Mouse (Mus musculus) liver (tissue): ENCODE results near the gene Ccdc28a.

Experiments used
- DNase-seq: peaks from one replicate; pipeline ENCODE4 v3.0.0-alpha.2; 2020; ENCODE audit warnings: mixed read lengths

The Ccdc28a gene

GRCm38 (mm10) chr10:18234560-18235401 is at the start of gene Ccdc28a:
Gene Ccdc28a, minus strand, starts transcription at chr10:18234998.
- DNase-seq: peak; percentile 91

DNA sequence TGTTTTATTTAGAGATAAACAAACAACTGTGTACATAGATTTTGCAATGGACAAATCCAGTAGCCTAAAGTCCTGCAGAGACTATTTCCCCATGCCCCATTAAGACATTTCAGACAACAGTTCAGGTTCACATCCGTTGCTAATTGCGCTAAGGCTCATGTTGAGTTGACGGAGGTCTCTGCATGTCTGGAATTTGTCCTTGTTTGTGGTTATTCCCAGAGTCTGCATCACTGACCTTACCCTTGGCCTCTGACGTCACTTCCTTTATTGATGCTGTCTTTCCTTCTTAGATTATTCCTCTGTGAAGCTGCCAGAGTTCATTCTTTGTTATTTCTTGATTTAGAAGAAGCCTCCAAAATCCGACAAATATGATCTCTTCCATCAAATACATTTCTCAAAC is 49.2 kb upstream of the Ccdc28a start:
- no peak for DNase-seq

DNA sequence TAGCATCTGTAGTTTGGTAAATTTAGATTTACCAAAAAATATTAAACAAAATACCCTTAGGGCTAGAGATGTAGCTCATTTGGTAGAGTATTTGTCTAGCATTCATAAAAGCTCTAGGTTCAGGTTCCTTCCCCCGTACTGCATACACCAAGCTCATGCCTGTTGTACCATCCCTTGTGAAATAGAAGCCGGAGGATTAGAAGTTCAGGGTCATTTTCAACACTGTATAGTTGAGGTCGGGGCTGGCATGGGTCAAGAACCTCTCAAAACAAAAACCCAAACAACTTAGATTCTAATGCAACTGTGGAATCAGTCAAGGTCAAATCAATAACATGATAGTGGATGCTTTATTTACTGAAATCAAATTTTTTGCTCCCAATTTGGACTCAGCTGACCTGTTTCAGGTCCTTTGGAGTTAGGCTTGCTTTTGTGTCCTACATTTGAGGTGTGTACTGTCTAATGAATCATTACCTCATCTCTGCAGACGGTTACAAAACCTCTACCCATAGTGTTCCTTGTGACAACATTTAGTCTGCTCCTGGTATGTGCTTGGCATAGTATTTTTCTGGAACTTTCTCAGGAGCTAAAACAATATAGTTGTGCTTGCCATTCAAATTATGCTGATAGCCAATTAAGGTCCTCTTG is 41.4 kb upstream of the Ccdc28a start:
- no peak for DNase-seq

DNA sequence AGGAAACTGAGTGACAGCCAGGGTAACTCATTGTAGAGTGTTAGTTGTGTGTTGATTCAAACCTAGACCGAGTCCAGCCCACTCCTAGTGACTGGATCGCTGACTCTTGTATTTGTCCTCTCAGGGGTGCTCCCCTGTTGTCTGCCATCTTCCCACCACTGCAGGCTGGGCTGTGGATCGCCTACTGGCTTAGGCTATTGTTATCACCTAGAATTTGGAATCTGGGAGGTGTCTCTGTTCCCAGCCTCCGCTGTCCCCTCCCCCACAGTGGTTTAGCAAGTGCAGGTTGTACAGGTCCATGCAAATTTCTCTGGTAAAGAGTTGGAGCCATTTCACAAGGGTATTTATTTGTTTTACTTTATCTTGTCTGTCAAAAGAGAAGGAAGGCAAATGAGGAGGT is 16.5 kb upstream of the Ccdc28a start:
- no peak for DNase-seq

GRCm38 (mm10) chr10:18243614-18244013 is 8.8 kb upstream of the Ccdc28a start:
- DNase-seq: no peak

GRCm38 (mm10) chr10:18237191-18237590 is 2.4 kb upstream of the Ccdc28a start:
- DNase-seq: no peak

- no peak for DNase-seq
Measured at GRCm38 (mm10) chr10:18236328-18236927, 1.6 kb upstream of the Ccdc28a start.

DNA sequence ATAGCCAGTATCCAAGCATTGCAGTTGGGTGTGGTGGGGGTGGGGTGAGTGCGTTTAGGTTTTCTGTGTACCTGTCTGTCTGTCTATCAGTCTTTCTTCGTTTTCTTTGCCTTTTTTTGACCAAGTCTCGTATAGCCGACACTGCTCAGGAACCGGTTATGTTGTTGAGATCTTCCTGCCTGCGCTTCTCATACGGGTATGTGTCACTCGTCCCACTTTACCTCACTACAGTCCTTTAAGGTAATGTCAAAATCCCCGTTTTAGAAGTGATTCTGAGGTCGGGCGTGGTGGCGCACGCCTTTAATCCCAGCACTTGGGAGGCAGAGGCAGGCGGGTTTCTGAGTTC is 577 bp upstream of the Ccdc28a start:
- DNase-seq: no peak

DNA sequence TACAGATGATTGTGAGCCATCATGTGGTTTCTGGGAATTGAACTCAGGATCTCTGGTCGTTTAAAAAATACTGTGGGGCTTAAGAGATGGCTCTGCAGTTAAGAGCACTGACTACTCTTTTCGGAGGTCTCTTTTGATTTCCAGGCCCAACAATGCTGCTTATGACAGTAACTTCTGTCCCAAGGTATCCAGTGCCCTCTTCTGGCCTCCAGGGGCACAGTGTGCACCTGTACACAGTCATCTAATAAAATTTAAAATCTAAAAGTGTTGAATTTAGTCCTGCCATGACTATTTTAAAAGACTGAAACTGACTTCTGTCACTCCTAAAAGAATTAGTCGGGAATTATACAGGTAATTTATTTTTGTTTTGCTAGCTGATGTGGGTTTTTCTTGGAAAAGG is 907 bp downstream of the Ccdc28a start:
- no peak for DNase-seq

- DNase-seq: no peak
Measured at GRCm38 (mm10) chr10:18224386-18224785, 10.4 kb downstream of the Ccdc28a start.

- no peak for DNase-seq
Measured at GRCm38 (mm10) chr10:18219351-18219750, 15.4 kb downstream of the Ccdc28a start.

DNA sequence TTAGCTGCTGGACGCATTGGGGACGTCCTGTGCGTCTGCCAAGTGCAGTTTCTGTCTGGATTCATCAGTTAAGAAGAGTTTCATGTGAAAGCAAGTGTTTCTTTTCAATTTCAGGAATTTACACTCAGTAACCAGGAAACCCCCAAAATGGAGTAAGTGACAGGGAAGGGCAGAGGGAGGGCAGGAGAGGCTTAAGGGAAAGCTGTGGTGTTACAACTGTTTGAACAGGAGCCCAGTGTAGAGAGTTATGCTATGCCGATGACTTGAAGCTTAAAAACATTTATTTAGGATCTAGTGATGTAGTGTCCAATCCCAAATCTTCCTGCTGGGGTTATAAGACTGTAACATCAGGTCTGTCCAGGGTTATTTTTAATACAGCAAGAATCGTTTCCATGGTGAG is 20.7 kb downstream of the Ccdc28a start:
- no peak for DNase-seq

GRCm38 (mm10) chr10:18213373-18213772 is 21.4 kb downstream of the Ccdc28a start:
- no peak for DNase-seq

GRCm38 (mm10) chr10:18210726-18211125 is 24.1 kb downstream of the Ccdc28a start, which contains the start of gene Ect2l:
Gene Ect2l, minus strand, starts transcription at chr10:18210890.
- peak; percentile 51 for DNase-seq

DNA sequence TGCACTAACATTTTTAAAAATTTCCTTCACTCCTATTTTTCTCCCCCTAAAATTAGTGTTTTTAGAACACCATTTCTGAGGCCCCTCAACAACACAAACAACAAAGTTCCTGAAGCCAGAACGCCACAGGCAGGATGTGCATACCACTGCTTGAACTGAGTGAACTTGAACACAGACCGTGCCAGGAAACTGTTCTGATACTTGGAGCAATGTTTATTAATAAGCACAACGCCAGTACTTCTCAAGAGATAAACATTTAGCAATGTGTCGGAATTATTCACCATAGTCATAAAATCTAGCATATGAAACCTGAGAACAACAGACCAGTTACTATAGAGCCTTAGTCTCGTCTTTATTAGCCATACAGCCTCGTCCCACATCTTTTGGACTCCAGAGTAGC is 24.7 kb downstream of the Ccdc28a start:
- DNase-seq: no peak

DNA sequence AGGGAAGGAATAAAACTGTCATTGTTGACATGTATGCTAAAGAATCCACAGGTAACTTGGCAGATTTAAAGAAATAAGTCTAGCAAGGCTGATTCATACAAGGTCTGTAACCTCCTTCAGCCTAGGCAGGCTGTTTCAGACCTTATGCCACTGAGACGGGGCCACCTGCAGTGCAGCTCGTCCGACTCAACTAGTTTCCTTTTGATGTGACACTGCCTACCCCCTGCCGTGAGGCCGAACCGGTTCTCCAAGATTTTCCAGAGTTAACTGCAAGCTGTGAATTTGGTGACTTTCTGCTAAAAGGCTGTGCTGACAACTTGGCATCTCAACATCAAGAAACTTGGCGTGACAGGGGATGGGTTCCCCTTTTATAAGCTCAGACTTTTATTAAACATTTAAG is 30.7 kb downstream of the Ccdc28a start:
- DNase-seq: no peak

GRCm38 (mm10) chr10:18202401-18202800 is 32.4 kb downstream of the Ccdc28a start:
- DNase-seq: no peak

- DNase-seq: no peak
Measured at GRCm38 (mm10) chr10:18200656-18201055, 34.1 kb downstream of the Ccdc28a start.

- DNase-seq: no peak
Measured at GRCm38 (mm10) chr10:18199919-18200318, 34.9 kb downstream of the Ccdc28a start.

- DNase-seq: no peak
Measured at GRCm38 (mm10) chr10:18198286-18199015, 36.3 kb downstream of the Ccdc28a start.

- DNase-seq: peak; percentile 50
Measured at GRCm38 (mm10) chr10:18197206-18197979, 37.4 kb downstream of the Ccdc28a start.

- DNase-seq: peak; percentile 40
Measured at GRCm38 (mm10) chr10:18194737-18195141, 40.1 kb downstream of the Ccdc28a start.
